ENCODE assay signal across 2 mouse cellular contexts in genomic region chr11:60976234-60976633, GRCm38 (mm10).
TF ChIP-seq lines count a peak whose summit lies in the region.

No protein-coding gene starts in this region.

TF ChIP-seq in CH12.LX, 34 proteins besides CTCF, POLR2A, EP300 and RAD21:
- TF ChIP-seq RCOR1 (conservative IDR thresholded peaks at IDR 0.05; ENCODE audit: low read depth, low read length) (no peak), SMC3 (IDR thresholded peaks at IDR 0.05; ENCODE audit: low read depth, low read length) (peak; percentile 37)
TF ChIP-seq in CH12.LX: peak in this region for 1.

TF ChIP-seq in MEL, 35 proteins besides CTCF, POLR2A, EP300 and RAD21:
- TF ChIP-seq ZNF384 (IDR thresholded peaks at IDR 0.05; ENCODE audit: low read depth, low read length) = no peak
- no peak for TF ChIP-seq KAT2A (conservative IDR thresholded peaks at IDR 0.05; ENCODE audit: low read depth, low read length)
- TF ChIP-seq SIN3A (IDR thresholded peaks at IDR 0.05; ENCODE audit: low read length) = no peak
- TF ChIP-seq MYC (IDR thresholded peaks at IDR 0.05; ENCODE audit: low read depth, low read length) = no peak
